Mouse (Mus musculus) stomach, postnatal 0 days (tissue): ENCODE data around the gene Id2. TPM values are rescaled to one million over a fixed set of nuclear protein-coding genes. Genes with fewer than 3 reads are reported as not detected.

Experiments
- ATAC-seq: fragments of 200-750 bp; cut with Nextera tagmentation; 2 replicates; pipeline ENCODE4 v1.8.0; 2017; ENCODE audit not compliant: low FRiP score, low TSS enrichment
- DNase-seq: peaks from one replicate; pipeline ENCODE4 v3.0.0-alpha.2; 2016; ENCODE audit warnings: low spot score
- H3K27ac ChIP-seq: fragments of 300-500 bp; sonication (generic); replicated peaks from 2 replicates; pipeline ENCODE4 v1.5.1; 2014; ENCODE audit warnings: mild to moderate bottlenecking, control low read depth
- H3K27me3 ChIP-seq: fragments of 300-500 bp; sonication (generic); 2 replicates; pipeline ENCODE4 v1.6.1; 2014; ENCODE audit warnings: low read length; ENCODE audit not compliant: control insufficient read depth, insufficient read depth
- H3K36me3 ChIP-seq: fragments of 300-500 bp; sonication (generic); 2 replicates; pipeline ENCODE4 v1.6.1; 2014; ENCODE audit warnings: low read length, mixed read lengths; ENCODE audit not compliant: control insufficient read depth, insufficient read depth
- H3K4me1 ChIP-seq: fragments of 300-500 bp; sonication (generic); replicated peaks from 2 replicates; pipeline ENCODE4 v1.6.1; 2014; ENCODE audit warnings: antibody characterized with exemption; ENCODE audit not compliant: control insufficient read depth, insufficient read depth
- H3K4me2 ChIP-seq: fragments of 300-500 bp; sonication (generic); replicated peaks from 2 replicates; pipeline ENCODE4 v1.6.1; 2014; ENCODE audit warnings: low read depth, mild to moderate bottlenecking, control low read depth, moderate library complexity
- H3K4me3 ChIP-seq: fragments of 300-500 bp; sonication (generic); 2 replicates; pipeline ENCODE4 v1.5.1; 2014; ENCODE audit warnings: low read depth, low read length, control low read depth
- H3K9ac ChIP-seq: fragments of 300-500 bp; sonication (generic); 2 replicates; pipeline ENCODE4 v1.6.1; 2014; ENCODE audit warnings: mild to moderate bottlenecking, low read length, control low read depth, mixed read lengths
- H3K9me3 ChIP-seq: fragments of 300-500 bp; sonication (generic); 2 replicates; pipeline ENCODE4 v1.6.1; 2016; ENCODE audit warnings: low read length; ENCODE audit not compliant: control insufficient read depth
- CTCF ChIP-seq: IDR thresholded peaks from 2 replicates; pipeline ENCODE4 v1.5.1; 2016; ENCODE audit warnings: antibody characterized with exemption, low read depth, mild to moderate bottlenecking, moderate library complexity
- EP300 ChIP-seq: optimal IDR thresholded peaks from 2 replicates; pipeline ENCODE3; 2016; ENCODE audit warnings: antibody characterized with exemption
- WGBS: fragments of 180-500 bp; shearing (Covaris S2); extraction: QIAGEN DNeasy Blood & Tissue Kit; methylation state at CpG from one replicate; pipeline ENCODE4 v1.1.7; 2014; 5-methylcytosine and 5-hydroxymethylcytosine counted together
- polyA plus RNA-seq: library from polyadenylated mRNA; unstranded; fragments of >200 nt; fragmentation: Nextera tagmentation; extraction: Ambion mirVana; gene quantifications from 2 replicates; pipeline ENCODE4 v1.2.1, GENCODE M21; 2015

Gene Id2
- polyA plus RNA-seq, 1 experiment from 2014 or later = 315 TPM

- WGBS = 83% methylated on average over 1 of the region's 1 CpGs
- Histone ChIP-seq H3K4me2 (no peak overlapping the region), H3K36me3 (no peaks in the 10 kb centered on the region), H3K27me3 (no peaks in the 10 kb centered on the region), H3K27ac (no peak overlapping the region), H3K4me1 (peaks cover 7% of the 10 kb centered on the region; the same call in 1 of the 2 replicates), H3K9me3 (no peaks in the 10 kb centered on the region), H3K9ac (no peak overlapping the region), H3K4me3 (no peak overlapping the region)
- no peak for DNase-seq
- no peak for ATAC-seq
- TF ChIP-seq EP300 (no peak), CTCF (no peak)
Measured at GRCm38 (mm10) chr12:25089433-25089832, 7.5 kb downstream of the Id2 start.

- Histone ChIP-seq H3K36me3 (no peaks in the 10 kb centered on the region), H3K4me2 (no peak overlapping the region), H3K27me3 (no peaks in the 10 kb centered on the region), H3K9ac (no peak overlapping the region), H3K9me3 (no peaks in the 10 kb centered on the region), H3K4me3 (no peak overlapping the region), H3K27ac (no peak overlapping the region), H3K4me1 (no peaks in the 10 kb centered on the region; the same call in 1 of the 2 replicates)
- TF ChIP-seq EP300 = no peak
- TF ChIP-seq CTCF = no peak
- WGBS = 61% methylated on average over 4 of the region's 4 CpGs
- DNase-seq = no peak
- no peak for ATAC-seq
Measured at GRCm38 (mm10) chr12:25086966-25087365, 10.0 kb downstream of the Id2 start.

- Histone ChIP-seq H3K27ac (no peak overlapping the region), H3K4me1 (no peaks in the 10 kb centered on the region; the same call in 1 of the 2 replicates), H3K9ac (no peak overlapping the region), H3K36me3 (no peaks in the 10 kb centered on the region), H3K9me3 (no peaks in the 10 kb centered on the region), H3K27me3 (no peaks in the 10 kb centered on the region), H3K4me2 (0 out of 2 replicates have a peak overlapping the region, but pooled peaks have one; percentile 8), H3K4me3 (no peak overlapping the region)
- ATAC-seq (0 out of 2 replicates have a peak, but pooled peaks have one; percentile 58), DNase-seq (no peak)
- no peak for TF ChIP-seq CTCF
- TF ChIP-seq EP300 = no peak
- 42% methylated on average over 26 of the region's 26 CpGs for WGBS
Measured at GRCm38 (mm10) chr12:25083260-25084178, 13.4 kb downstream of the Id2 start.

- DNase-seq (no peak), ATAC-seq (no peak)
- no peak overlapping the region for H3K27ac ChIP-seq
- no peak overlapping the region for H3K4me3 ChIP-seq
- H3K9ac ChIP-seq = no peak overlapping the region
- no peaks in the 10 kb centered on the region for H3K9me3 ChIP-seq
- no peaks in the 10 kb centered on the region for H3K36me3 ChIP-seq
- no peaks in the 10 kb centered on the region for H3K4me1 ChIP-seq
- 79% methylated on average over 3 of the region's 3 CpGs for WGBS
- no peaks in the 10 kb centered on the region for H3K27me3 ChIP-seq
- no peak for TF ChIP-seq CTCF
- no peak for TF ChIP-seq EP300
- H3K4me2 ChIP-seq = no peak overlapping the region
Measured at GRCm38 (mm10) chr12:25074344-25074743, 22.6 kb downstream of the Id2 start.

- WGBS = 86% methylated on average over 4 of the region's 4 CpGs
- DNase-seq = no peak
- no peaks in the 10 kb centered on the region for H3K36me3 ChIP-seq
Measured at GRCm38 (mm10) chr12:25073374-25073773, 23.6 kb downstream of the Id2 start.

GRCm38 (mm10) chr12:25062264-25062663 is 34.7 kb downstream of the Id2 start:
- Histone ChIP-seq H3K9me3 (no peaks in the 10 kb centered on the region), H3K4me2 (no peak overlapping the region), H3K27ac (no peak overlapping the region), H3K4me1 (no peaks in the 10 kb centered on the region), H3K36me3 (peaks cover 6% of the 10 kb centered on the region; the same call in 1 of the 2 replicates), H3K9ac (no peak overlapping the region), H3K4me3 (no peak overlapping the region), H3K27me3 (no peaks in the 10 kb centered on the region)
- TF ChIP-seq CTCF (no peak), EP300 (no peak)
- DNase-seq = no peak
- no peak for ATAC-seq
- 50% methylated on average over 6 of the region's 6 CpGs for WGBS

More at GRCm38 (mm10) chr12:25073374-25073773, 23.6 kb downstream of the Id2 start:
- Histone ChIP-seq H3K4me1 (no peaks in the 10 kb centered on the region), H3K27me3 (no peaks in the 10 kb centered on the region), H3K9ac (no peak overlapping the region), H3K4me3 (no peak overlapping the region), H3K9me3 (no peaks in the 10 kb centered on the region), H3K4me2 (no peak overlapping the region), H3K27ac (no peak overlapping the region)
- TF ChIP-seq EP300 (no peak), CTCF (no peak)
- no peak for ATAC-seq
